Mouse (Mus musculus) E14TG2a.4 (cell line): ENCODE results near the gene Prss54.

Source experiments
- CTCF ChIP-seq: conservative IDR thresholded peaks from 2 replicates; pipeline ENCODE4 v1.5.1; 2014; ENCODE audit warnings: low read length
- NANOG ChIP-seq: IDR thresholded peaks from 2 replicates; pipeline ENCODE4 v1.6.1; 2014; ENCODE audit warnings: borderline replicate concordance, low read length, mixed read lengths
- POU5F1 ChIP-seq: IDR thresholded peaks from 2 replicates; pipeline ENCODE4 v1.6.1; 2014; ENCODE audit warnings: low read length, borderline replicate concordance

- TF ChIP-seq CTCF: no peak
- TF ChIP-seq POU5F1: no peak
- TF ChIP-seq NANOG: no peak
Observed at GRCm38 (mm10) chr8:95566217-95566616, 9.9 kb downstream of the Prss54 start.
